Mouse (Mus musculus) forebrain, embryonic 16.5 days (tissue): Measurements from ENCODE around the gene Kirrel2. TPM values are rescaled to one million over a fixed set of nuclear protein-coding genes. Genes with fewer than 3 reads are reported as not detected.
"Not testable (repeated sequence)": the region's sequence is repeated elsewhere in the genome, so short reads cannot be mapped to it uniquely, and the experiment has no call there.

Source experiments
- ATAC-seq: fragments of 200-750 bp; cut with Nextera tagmentation; 2 replicates; pipeline ENCODE4 v1.8.0; 2017; ENCODE audit warnings: mild to moderate bottlenecking, moderate library complexity
- H3K27ac ChIP-seq: fragments of 300-500 bp; sonication (generic); 2 replicates; pipeline ENCODE4 v1.5.1; 2014; ENCODE audit warnings: low read length, control low read depth
- H3K27me3 ChIP-seq: fragments of 300-500 bp; sonication (generic); replicated peaks from 2 replicates; pipeline ENCODE4 v1.6.1; 2014; ENCODE audit warnings: low read length; ENCODE audit not compliant: control insufficient read depth, insufficient read depth
- H3K36me3 ChIP-seq: fragments of 300-500 bp; sonication (generic); 2 replicates; pipeline ENCODE4 v1.6.1; 2014; ENCODE audit not compliant: control insufficient read depth, insufficient read depth
- H3K4me1 ChIP-seq: fragments of 300-500 bp; sonication (generic); replicated peaks from 2 replicates; pipeline ENCODE4 v1.6.1; 2014; ENCODE audit warnings: low read length; ENCODE audit not compliant: control insufficient read depth, insufficient read depth
- H3K4me2 ChIP-seq: fragments of 300-500 bp; sonication (generic); 2 replicates; pipeline ENCODE4 v1.6.1; 2014; ENCODE audit warnings: mild to moderate bottlenecking, low read length, control low read depth
- H3K4me3 ChIP-seq: fragments of 300-500 bp; sonication (generic); replicated peaks from 2 replicates; pipeline ENCODE4 v1.5.1; 2014; ENCODE audit warnings: mild to moderate bottlenecking, low read length, control low read depth
- H3K9ac ChIP-seq: fragments of 300-500 bp; sonication (generic); replicated peaks from 2 replicates; pipeline ENCODE4 v1.6.1; 2014; ENCODE audit warnings: low read depth, low read length, control low read depth
- H3K9me3 ChIP-seq: fragments of 300-500 bp; sonication (generic); 2 replicates; pipeline ENCODE4 v1.6.1; 2016; ENCODE audit warnings: low read length; ENCODE audit not compliant: control insufficient read depth
- WGBS: fragments of 180-500 bp; shearing (Covaris S2); extraction: QIAGEN DNeasy Blood & Tissue Kit; methylation state at CpG from one replicate; pipeline ENCODE4 v1.1.7; 2014; 5-methylcytosine and 5-hydroxymethylcytosine counted together
- polyA plus RNA-seq: library from polyadenylated mRNA; unstranded; fragments of >200 nt; fragmentation: Nextera tagmentation; extraction: Ambion mirVana; gene quantifications from 2 replicates; pipeline ENCODE4 v1.2.1, GENCODE M21; 2015

The Kirrel2 gene
- 0.22 and 0.43 TPM in 2 replicates for polyA plus RNA-seq

- Histone ChIP-seq H3K27ac (no peak within 1 kb of the TSS), H3K4me3 (peak within 1 kb of the TSS; percentile 7), H3K4me2 (peak within 1 kb of the TSS; percentile 42), H3K27me3 (peaks cover 74% of the 10 kb centered on the region), H3K4me1 (peaks cover 13% of the 10 kb centered on the region), H3K9me3 (0 out of 2 replicates have a peak, but pooled peaks cover 2% of the 10 kb centered on the region), H3K36me3 (no peaks in the 10 kb centered on the region), H3K9ac (no peak within 1 kb of the TSS)
- WGBS, result 1% methylated on average over 16 of the region's 16 CpGs
- ATAC-seq, result peak; percentile 89
Measured at GRCm38 (mm10) chr7:30457629-30458330, at the start of gene Kirrel2, which contains the start of gene Nphs1. Gene Kirrel2 (minus strand): TSS chr7:30457690. Gene Nphs1 (plus strand): TSS chr7:30458315.

DNA sequence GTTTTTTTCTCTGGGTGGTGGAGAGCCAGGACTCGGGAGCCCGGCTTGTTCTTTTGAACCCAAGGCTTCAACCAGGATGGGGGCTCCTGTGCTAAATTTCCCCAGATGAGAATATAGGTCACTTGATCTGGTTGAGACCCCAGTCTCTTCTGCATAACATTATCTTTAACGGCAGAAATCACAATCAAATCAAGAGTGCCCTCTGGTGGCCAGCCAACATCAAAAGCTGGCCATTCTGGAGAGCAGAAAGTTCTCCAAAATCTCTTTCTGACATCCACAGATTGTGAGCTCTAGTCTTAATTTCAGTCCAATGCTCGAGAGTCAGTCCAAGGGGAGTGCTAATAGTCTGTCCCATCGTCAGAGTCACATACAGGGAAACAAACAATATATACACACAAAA is 43.7 kb upstream of the Kirrel2 start:
- not testable (repeated sequence) for H3K27me3 ChIP-seq, ATAC-seq, H3K4me3 ChIP-seq, H3K27ac ChIP-seq, H3K9me3 ChIP-seq, H3K36me3 ChIP-seq, H3K4me1 ChIP-seq, H3K9ac ChIP-seq, H3K4me2 ChIP-seq
- WGBS, result 68% methylated on average over 5 of the region's 5 CpGs

DNA sequence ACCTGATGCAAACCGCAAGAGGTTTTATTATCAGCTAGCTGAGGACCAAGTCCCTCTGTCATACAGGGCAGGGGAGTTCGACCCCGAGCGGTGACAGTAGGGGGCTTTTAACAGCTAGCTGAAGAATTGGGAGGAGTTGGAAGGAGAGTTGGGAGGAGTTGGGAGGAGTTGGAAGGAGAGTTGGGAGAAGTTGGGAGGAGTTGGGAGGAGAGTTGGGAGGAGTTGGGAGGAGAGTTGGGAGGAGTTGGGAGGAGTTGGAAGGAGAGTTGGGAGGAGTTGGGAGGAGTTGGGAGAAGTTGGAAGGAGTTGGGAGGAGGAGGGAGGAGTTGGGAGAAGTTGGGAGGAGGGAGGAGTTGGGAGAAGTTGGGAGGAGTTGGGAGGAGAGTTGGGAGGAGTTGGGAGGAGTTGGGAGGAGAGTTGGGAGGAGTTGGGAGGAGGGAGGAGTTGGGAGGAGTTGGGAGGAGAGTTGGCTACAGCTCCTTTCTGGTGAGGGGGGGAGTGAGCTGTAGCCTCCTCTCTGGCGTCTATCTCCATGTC is 38.1 kb upstream of the Kirrel2 start:
- not testable (repeated sequence) for H3K9me3 ChIP-seq, ATAC-seq, H3K27me3 ChIP-seq, H3K36me3 ChIP-seq, H3K9ac ChIP-seq, H3K27ac ChIP-seq, H3K4me3 ChIP-seq, H3K4me1 ChIP-seq, H3K4me2 ChIP-seq
- 62% methylated on average over 5 of the region's 5 CpGs for WGBS

DNA sequence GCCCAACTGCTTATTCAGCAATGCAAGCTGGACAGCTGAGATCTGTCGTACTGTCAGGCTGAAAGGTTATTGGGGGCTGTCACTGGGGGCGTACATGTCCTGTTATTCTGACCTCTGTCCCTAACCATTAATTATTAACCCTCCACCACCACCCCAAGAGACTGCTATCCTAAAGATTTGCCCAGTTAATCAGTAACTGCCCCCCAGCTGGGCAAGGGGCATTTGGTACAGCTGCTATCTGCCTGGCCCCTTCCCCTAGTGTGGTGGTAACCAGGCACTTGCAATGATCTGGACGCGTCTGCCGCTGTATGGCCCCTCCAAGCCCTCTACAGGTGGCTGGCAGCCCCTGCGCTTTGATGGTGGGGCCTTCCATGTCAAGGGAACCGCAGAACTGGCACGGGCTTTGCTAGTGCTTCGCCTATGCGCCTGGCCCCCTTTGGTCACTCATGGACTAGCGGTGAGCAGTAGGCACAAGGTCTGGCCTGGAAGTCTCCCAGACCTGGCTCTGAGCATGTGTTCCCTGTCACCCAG is 36.0 kb upstream of the Kirrel2 start, which contains the start of gene Prodh2:
Prodh2 (plus strand) TSS at position 222 of the 531 bp plus-strand sequence.
- H3K9me3 ChIP-seq, result no peaks in the 10 kb centered on the region
- no peak within 1 kb of the TSS for H3K4me3 ChIP-seq
- no peaks in the 10 kb centered on the region for H3K36me3 ChIP-seq
- no peak within 1 kb of the TSS for H3K27ac ChIP-seq
- H3K4me1 ChIP-seq, result no peaks in the 10 kb centered on the region
- no peak within 1 kb of the TSS for H3K4me2 ChIP-seq
- no peaks in the 10 kb centered on the region for H3K27me3 ChIP-seq
- 62% methylated on average over 11 of the region's 11 CpGs for WGBS
- ATAC-seq, result no peak
- H3K9ac ChIP-seq, result no peak within 1 kb of the TSS

- Histone ChIP-seq H3K4me2 (no peak overlapping the region), H3K4me3 (no peak overlapping the region), H3K4me1 (no peaks in the 10 kb centered on the region), H3K36me3 (no peaks in the 10 kb centered on the region), H3K27ac (no peak overlapping the region), H3K9ac (no peak overlapping the region), H3K9me3 (no peaks in the 10 kb centered on the region), H3K27me3 (no peaks in the 10 kb centered on the region)
- WGBS, result 8% methylated on average over 4 of the region's 4 CpGs
- no peak for ATAC-seq
Measured at GRCm38 (mm10) chr7:30492765-30493164, 35.3 kb upstream of the Kirrel2 start.

GRCm38 (mm10) chr7:30490957-30491307 is 33.4 kb upstream of the Kirrel2 start:
- H3K27me3 ChIP-seq, result no peaks in the 10 kb centered on the region
- H3K4me1 ChIP-seq, result no peaks in the 10 kb centered on the region
- no peaks in the 10 kb centered on the region for H3K9me3 ChIP-seq
- no peak overlapping the region for H3K27ac ChIP-seq
- no peaks in the 10 kb centered on the region for H3K36me3 ChIP-seq
- H3K9ac ChIP-seq, result no peak overlapping the region
- ATAC-seq, result no peak
- no peak overlapping the region for H3K4me2 ChIP-seq
- no peak overlapping the region for H3K4me3 ChIP-seq
- 12% methylated on average over 6 of the region's 6 CpGs for WGBS

GRCm38 (mm10) chr7:30490251-30490956 is 32.9 kb upstream of the Kirrel2 start:
- Histone ChIP-seq H3K36me3 (no peaks in the 10 kb centered on the region), H3K4me1 (no peaks in the 10 kb centered on the region), H3K27ac (no peak overlapping the region), H3K9me3 (no peaks in the 10 kb centered on the region), H3K4me2 (no peak overlapping the region), H3K4me3 (no peak overlapping the region), H3K27me3 (no peaks in the 10 kb centered on the region), H3K9ac (no peak overlapping the region)
- 0 out of 2 replicates have a peak, but pooled peaks have one; percentile 66 for ATAC-seq
- 22% methylated on average over 16 of the region's 16 CpGs for WGBS

DNA sequence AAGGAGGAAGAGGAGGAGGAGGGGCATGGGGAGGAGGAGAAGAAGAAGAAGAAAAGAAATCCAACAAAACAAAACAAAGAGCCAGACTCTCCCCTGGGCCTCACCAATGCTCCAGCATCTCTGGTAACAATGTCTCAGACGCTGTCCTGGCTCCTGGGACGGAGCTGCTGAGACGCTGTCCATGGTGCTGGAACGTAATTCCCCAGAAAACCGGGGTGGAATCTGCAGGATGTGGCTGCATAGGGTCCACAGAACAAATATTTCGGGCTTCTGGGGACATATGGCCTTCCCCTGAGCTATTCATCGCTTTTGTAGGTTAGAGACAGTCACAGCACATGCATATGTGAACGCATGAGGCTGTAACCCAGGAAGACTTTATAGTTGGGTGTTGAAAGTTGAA is 26.8 kb upstream of the Kirrel2 start:
- Histone ChIP-seq H3K27me3 (no peaks in the 10 kb centered on the region), H3K4me2 (no peak overlapping the region), H3K4me1 (no peaks in the 10 kb centered on the region), H3K9me3 (no peaks in the 10 kb centered on the region), H3K4me3 (no peak overlapping the region), H3K27ac (no peak overlapping the region), H3K9ac (no peak overlapping the region), H3K36me3 (no peaks in the 10 kb centered on the region)
- no peak for ATAC-seq
- WGBS, result 17% methylated on average over 8 of the region's 8 CpGs
